Mouse (Mus musculus) gastrocnemius, postnatal 36 days (tissue): ENCODE results near the gene Myt1. TPM values are rescaled to one million over a fixed set of nuclear protein-coding genes. Genes with fewer than 3 reads are reported as not detected.

ENCODE experiments used
- DNase-seq, 2 experiments: peaks; one replicate each; pipeline ENCODE4 v3.0.0; 2022
- intact Hi-C: fragments of 180-260 bp; cut with DNase I; formaldehyde crosslinking; loops from one replicate; pipeline ENCODE4 v1.15.1; 2025
- long read RNA-seq, 2 experiments: library from polyadenylated mRNA; stranded (forward); transcript quantifications; one replicate each; pipeline ENCODE4 v2.0.0; 2021
- total RNA-seq, 2 experiments: library from RNA; stranded (reverse); gene quantifications; 2 replicates each; pipeline ENCODE4 v1.2.3; 2021

The Myt1 gene
- total RNA-seq = not detected
- long read RNA-seq, experiment 1 = 0 reads
- long read RNA-seq, experiment 2 = 0 reads

- intact Hi-C loops = no loop called here
- no peak for DNase-seq
Measured at GRCm38 (mm10) chr2:181763006-181763830, at the start of gene Myt1. Myt1 (plus strand) TSS chr2:181763332.

DNA sequence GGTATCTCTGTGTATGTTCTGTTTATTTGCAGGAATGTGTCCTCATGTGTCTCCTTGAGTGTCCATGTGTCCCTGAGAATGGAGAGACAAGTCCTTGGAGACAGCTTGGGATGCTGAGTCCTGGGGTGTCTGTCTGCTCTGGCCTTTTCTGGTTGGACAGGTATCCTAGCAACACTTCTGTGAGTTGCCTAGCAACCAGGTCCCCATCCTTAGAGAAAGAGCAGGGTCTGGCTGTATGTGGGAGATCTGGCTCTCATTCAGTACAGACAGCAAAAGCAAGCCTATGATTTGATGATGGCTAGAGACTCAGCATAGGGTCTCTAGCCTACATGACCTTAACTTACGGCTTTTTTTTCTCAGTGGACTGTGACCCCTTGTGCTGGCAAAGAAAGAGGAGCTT, 49.4 kb upstream of the Myt1 start:
- intact Hi-C loops = no loop called here
- no peak for DNase-seq

GRCm38 (mm10) chr2:181714903-181715326, 48.2 kb upstream of the Myt1 start, which contains the start of gene Oprl1:
Oprl1 (plus strand) TSS chr2:181715016.
- intact Hi-C loops = no loop called here
- no peak for DNase-seq

DNA sequence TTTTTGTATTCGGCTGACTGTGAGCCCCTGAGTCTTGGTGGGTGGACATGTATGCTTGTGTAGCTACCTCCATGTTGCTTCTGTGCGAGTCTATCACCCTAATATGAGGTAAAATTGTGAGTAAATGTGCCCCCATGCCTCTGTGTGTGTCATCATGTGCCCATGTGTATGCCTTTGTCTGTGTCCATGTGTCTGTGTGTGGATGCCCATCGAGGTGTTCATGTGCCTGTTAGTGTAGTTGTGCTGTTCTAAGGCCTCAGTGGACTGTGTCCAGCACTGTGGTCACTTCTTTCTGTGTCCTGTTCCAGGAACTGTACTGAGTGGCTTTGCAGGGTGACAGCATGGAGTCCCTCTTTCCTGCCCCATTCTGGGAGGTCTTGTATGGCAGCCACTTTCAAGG, 47.8 kb upstream of the Myt1 start:
- intact Hi-C loops = no loop called here
- DNase-seq = no peak

- no peak for DNase-seq
- intact Hi-C loops = no loop called here
Measured at GRCm38 (mm10) chr2:181716991-181717390, 46.1 kb upstream of the Myt1 start.

- DNase-seq = no peak
Measured at GRCm38 (mm10) chr2:181720061-181720460, 43.1 kb upstream of the Myt1 start.

GRCm38 (mm10) chr2:181721200-181721599, 41.9 kb upstream of the Myt1 start:
- intact Hi-C loops = no loop called here
- no peak for DNase-seq

More at GRCm38 (mm10) chr2:181720061-181720460, 43.1 kb upstream of the Myt1 start:
- intact Hi-C loops = no loop called here

DNA sequence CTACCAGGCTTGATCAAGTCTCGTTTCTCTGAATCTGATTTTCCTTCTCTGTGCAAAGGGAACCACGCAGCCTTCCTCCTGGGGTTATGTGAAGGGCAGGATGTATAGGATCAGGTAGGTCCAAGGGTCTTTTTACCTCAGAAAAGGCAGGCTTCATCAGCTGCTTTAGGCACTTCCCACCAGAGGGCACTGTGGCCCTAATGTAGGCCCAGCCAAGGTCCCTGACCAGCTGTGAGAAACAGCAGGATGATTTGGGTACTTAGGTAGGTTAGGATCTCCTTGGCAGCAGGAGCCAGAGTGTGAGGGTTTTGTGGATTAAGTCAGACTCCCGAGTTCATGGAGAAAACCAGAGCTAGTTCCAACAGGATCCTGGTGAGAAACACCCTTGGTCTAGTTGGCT, 40.9 kb upstream of the Myt1 start:
- DNase-seq = no peak
- intact Hi-C loops = no loop called here

GRCm38 (mm10) chr2:181727659-181728262, 35.4 kb upstream of the Myt1 start:
- intact Hi-C loops = no loop called here
- DNase-seq = no peak

DNA sequence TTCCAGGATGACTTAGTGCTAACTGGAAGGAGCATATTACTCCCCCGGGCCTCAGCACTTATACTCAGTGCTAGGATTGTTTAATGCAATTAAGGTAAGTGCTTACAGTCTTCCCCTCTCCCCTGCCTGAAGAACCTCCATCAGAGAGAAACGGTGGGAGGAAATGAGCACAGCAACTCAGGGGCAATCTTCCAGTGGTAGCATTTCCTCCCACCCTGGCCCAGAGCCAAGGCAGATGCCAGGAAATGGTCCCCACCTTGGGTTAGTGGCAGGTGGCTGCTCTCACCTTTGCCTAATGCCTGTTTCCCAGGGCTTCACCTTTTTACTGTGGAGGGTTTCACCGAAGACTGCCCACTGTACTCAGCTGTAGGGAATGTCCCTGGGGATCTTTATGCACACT, 33.1 kb upstream of the Myt1 start:
- intact Hi-C loops = no loop called here
- no peak for DNase-seq

- no peak for DNase-seq
- intact Hi-C loops = no loop called here
Measured at GRCm38 (mm10) chr2:181752626-181753025, 10.5 kb upstream of the Myt1 start.

DNA sequence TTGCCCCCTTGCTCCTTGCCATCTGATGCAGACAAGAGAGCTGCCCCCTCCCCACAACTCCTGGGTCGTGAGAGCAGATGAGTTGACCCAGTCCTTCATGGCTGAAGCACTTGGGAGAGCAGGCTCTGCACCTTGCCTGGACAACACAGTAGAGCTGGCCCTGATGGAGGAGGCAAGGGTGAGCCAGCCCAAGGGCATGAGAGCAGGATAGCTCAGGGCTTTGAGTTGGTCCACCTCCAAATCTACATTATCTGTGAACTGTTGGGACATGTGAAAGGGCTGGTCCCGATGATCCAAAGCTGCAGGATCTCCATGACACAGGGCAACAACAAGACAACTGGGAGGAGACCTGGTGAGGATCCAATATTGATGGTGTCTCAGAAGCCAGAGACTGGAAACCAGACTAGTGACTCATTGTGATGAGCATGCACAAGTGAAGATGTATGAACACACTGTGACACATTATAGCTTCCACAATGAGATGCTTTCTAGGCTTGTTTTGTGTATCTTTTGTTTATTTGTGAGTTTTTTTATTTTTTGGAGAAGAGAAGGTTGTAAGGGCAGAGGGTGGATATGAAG, 4.9 kb upstream of the Myt1 start:
- no peak for DNase-seq
- intact Hi-C loops = no loop called here

- intact Hi-C loops = no loop called here
Measured at GRCm38 (mm10) chr2:181759041-181759440, 4.1 kb upstream of the Myt1 start.

DNA sequence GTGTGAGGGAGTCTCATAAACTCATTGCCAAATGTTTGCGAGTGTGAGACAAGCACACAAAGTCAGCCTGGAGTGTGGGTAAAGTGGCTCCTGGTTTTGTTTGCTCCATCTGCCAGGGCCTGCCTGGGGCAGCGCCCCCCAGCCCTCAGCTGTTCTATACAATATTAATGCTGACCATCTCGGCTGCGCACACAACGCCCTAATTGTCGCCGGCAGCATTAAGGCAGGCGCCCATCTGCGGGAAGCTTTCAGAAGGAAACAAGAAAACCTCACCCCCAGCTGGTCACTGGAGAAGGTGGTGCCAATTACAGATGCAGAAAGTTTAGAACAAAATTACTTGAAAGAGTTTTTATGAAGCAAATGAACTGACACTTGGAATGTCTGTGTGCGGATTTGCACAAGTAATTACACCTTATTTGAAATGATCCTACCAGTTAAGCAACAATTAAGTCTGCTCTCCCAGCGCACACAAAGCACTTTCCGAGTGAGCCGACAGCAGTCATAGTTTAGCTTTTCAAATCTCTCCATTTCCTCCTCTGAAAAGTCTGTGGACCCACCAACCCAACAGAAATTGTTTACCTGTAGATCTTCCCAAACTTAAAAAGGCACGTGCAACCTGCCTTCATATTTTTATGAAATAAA, 875 bp downstream of the Myt1 start:
- intact Hi-C loops = no loop called here
- DNase-seq = no peak

More at GRCm38 (mm10) chr2:181759041-181759440, 4.1 kb upstream of the Myt1 start:
- no peak for DNase-seq

DNA sequence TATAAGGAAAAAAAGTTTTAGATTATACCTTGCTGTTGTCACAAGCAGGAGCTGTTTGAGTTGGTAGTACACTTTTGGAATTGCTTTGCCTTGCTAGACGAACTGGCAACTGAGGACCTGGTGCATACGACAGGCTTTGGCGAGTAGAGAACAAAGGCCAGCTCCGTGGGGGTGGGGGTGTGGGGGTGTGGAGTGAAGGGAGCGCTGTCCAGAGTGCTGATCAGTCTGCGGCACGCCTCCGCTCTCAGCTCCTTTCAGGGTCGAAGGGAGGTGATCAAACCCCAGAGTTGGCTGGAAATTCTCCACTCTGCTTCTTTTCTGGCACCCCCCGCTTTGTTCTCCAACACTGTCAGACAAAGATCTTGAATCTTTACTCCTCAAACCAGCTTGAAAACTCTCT, 1.5 kb downstream of the Myt1 start:
- intact Hi-C loops = no loop called here
- DNase-seq = no peak

DNA sequence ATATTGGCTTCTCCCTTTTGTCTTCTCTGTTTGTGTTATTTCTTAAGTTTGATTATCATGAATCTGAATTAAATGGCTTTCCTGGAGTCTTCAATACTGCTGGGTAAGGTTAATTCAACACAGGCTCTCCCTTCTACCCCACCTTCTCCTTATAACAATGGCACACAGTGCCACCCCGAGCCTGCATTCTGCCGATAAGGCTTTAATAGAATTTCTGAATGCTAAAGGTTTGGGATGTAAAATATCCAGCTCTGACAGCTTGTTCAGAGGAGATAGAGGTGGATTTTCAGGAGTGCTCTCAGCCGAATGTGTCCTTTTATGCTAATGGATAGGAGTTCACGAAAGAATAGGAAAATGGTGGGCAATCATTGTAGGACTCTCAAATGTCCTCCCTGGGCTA, 2.1 kb downstream of the Myt1 start:
- intact Hi-C loops = no loop called here
- no peak for DNase-seq

GRCm38 (mm10) chr2:181766672-181767557, 3.8 kb downstream of the Myt1 start:
- intact Hi-C loops = no loop called here
- DNase-seq = no peak

GRCm38 (mm10) chr2:181768451-181768850, 5.3 kb downstream of the Myt1 start:
- intact Hi-C loops = no loop called here
- no peak for DNase-seq

GRCm38 (mm10) chr2:181769397-181769796, 6.3 kb downstream of the Myt1 start:
- intact Hi-C loops = no loop called here
- no peak for DNase-seq

- intact Hi-C loops = no loop called here
- DNase-seq = no peak
Measured at GRCm38 (mm10) chr2:181773203-181773602, 10.1 kb downstream of the Myt1 start.
